Mouse (Mus musculus) brain, embryonic 18.5 days (tissue): Measurements from ENCODE around the gene Rplp1.
A peak's percentile ranks its signal among the peaks of the same experiment; 100 is the strongest.

Experiments used
- DNase-seq: peaks from one replicate; pipeline ENCODE4 v3.0.0-alpha.2; 2012; ENCODE audit warnings: low read depth, low spot score

Rplp1 gene

GRCm38 (mm10) chr9:61911300-61912128 is 2.8 kb downstream of the Rplp1 start:
- DNase-seq, result no peak

GRCm38 (mm10) chr9:61910526-61911256 is 3.7 kb downstream of the Rplp1 start:
- DNase-seq, result no peak

GRCm38 (mm10) chr9:61909633-61910032 is 4.7 kb downstream of the Rplp1 start:
- no peak for DNase-seq

- no peak for DNase-seq
These were observed 5.4 kb downstream of the Rplp1 start for GRCm38 (mm10) chr9:61908832-61909407.

GRCm38 (mm10) chr9:61908341-61908740 is 6.0 kb downstream of the Rplp1 start:
- no peak for DNase-seq

- DNase-seq, result no peak
These were observed 6.6 kb downstream of the Rplp1 start for GRCm38 (mm10) chr9:61907621-61908295.

- DNase-seq, result no peak
These were observed 7.4 kb downstream of the Rplp1 start for GRCm38 (mm10) chr9:61906912-61907311.

- DNase-seq, result no peak
These were observed 8.8 kb downstream of the Rplp1 start for GRCm38 (mm10) chr9:61905576-61905975.

GRCm38 (mm10) chr9:61904201-61904600 is 10.1 kb downstream of the Rplp1 start:
- DNase-seq, result no peak

GRCm38 (mm10) chr9:61902445-61902844 is 11.9 kb downstream of the Rplp1 start:
- DNase-seq, result no peak

GRCm38 (mm10) chr9:61901574-61901973 is 12.8 kb downstream of the Rplp1 start:
- DNase-seq, result no peak

- DNase-seq, result no peak
These were observed 14.5 kb downstream of the Rplp1 start for GRCm38 (mm10) chr9:61899804-61900203.

- peak; percentile 59 for DNase-seq
These were observed 15.9 kb downstream of the Rplp1 start for GRCm38 (mm10) chr9:61898401-61898800.

GRCm38 (mm10) chr9:61895014-61895413 is 19.3 kb downstream of the Rplp1 start:
- DNase-seq, result no peak

- DNase-seq, result no peak
These were observed 24.5 kb downstream of the Rplp1 start for GRCm38 (mm10) chr9:61889855-61890254.

GRCm38 (mm10) chr9:61887661-61888379 is 26.5 kb downstream of the Rplp1 start:
- no peak for DNase-seq

- DNase-seq, result no peak
These were observed 28.4 kb downstream of the Rplp1 start for GRCm38 (mm10) chr9:61885964-61886363.

GRCm38 (mm10) chr9:61884936-61885335 is 29.4 kb downstream of the Rplp1 start:
- DNase-seq, result no peak

GRCm38 (mm10) chr9:61884375-61884774 is 30.0 kb downstream of the Rplp1 start:
- DNase-seq, result no peak

- DNase-seq, result no peak
These were observed 32.2 kb downstream of the Rplp1 start for GRCm38 (mm10) chr9:61882179-61882578.

- no peak for DNase-seq
These were observed 35.5 kb downstream of the Rplp1 start for GRCm38 (mm10) chr9:61878889-61879288.
